27 mouse cellular contexts compared by ENCODE assay signal in the genomic region with DNA sequence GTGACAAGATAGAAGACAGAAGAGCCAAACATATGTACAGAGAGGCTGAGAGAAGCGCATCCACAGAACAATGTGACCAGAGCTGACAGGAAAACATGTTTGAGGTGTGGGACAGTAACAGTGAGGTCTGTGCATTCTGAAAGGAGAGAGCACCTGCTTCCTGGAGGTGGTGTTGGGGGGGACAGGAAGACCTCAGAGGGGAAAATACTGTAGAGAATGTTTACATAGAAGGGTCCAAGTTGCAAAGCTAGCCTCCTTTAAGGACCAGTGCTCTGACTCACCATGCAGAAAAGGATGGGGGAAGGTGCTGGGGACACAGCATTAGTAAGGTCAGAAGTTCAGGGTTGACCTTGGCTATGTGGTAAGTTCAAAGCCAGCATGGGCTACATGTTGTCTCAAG.
"Had no signal": no experiment of that assay in that cellular context is flagged by ENCODE, and none has a peak within 500 bp of the region (broad histone marks: within the 10 kb centered on the region; RNA-seq: fewer than 3 reads in every experiment).

No protein-coding gene starts in this region.

- H3K27ac ChIP-seq: embryonic facial prominence, embryonic 10.5 days; embryonic facial prominence, embryonic 12.5 days; embryonic facial prominence, embryonic 13.5 days; embryonic facial prominence, embryonic 15.5 days; forebrain, embryonic 10.5 days; forebrain, embryonic 12.5 days; forebrain, embryonic 13.5 days; forebrain, embryonic 15.5 days; gastrocnemius, adult 2 months; heart, adult 2 months; heart, embryonic 10.5 days had no signal

- H3K9me3 ChIP-seq: embryonic facial prominence, embryonic 10.5 days; embryonic facial prominence, embryonic 12.5 days; embryonic facial prominence, embryonic 13.5 days; embryonic facial prominence, embryonic 15.5 days; forebrain, embryonic 10.5 days; forebrain, embryonic 12.5 days; forebrain, embryonic 13.5 days; forebrain, embryonic 15.5 days; heart, embryonic 10.5 days had no signal

- H3K4me1 ChIP-seq: embryonic facial prominence, embryonic 12.5 days; embryonic facial prominence, embryonic 13.5 days; embryonic facial prominence, embryonic 15.5 days; forebrain, embryonic 12.5 days; forebrain, embryonic 13.5 days; forebrain, embryonic 15.5 days had no signal

- H3K36me3 ChIP-seq: embryonic facial prominence, embryonic 10.5 days; embryonic facial prominence, embryonic 12.5 days; embryonic facial prominence, embryonic 13.5 days; embryonic facial prominence, embryonic 15.5 days; forebrain, embryonic 10.5 days; forebrain, embryonic 12.5 days; forebrain, embryonic 15.5 days; heart, embryonic 10.5 days had no signal

- H3K4me3 ChIP-seq: embryonic facial prominence, embryonic 10.5 days; embryonic facial prominence, embryonic 12.5 days; embryonic facial prominence, embryonic 13.5 days; embryonic facial prominence, embryonic 15.5 days; erythroblast, embryonic 14.5 days; forebrain, embryonic 10.5 days; forebrain, embryonic 12.5 days; forebrain, embryonic 13.5 days; forebrain, embryonic 15.5 days; gastrocnemius, adult 2 months; heart, adult 2 months; heart, embryonic 10.5 days had no signal

- DNase-seq: cerebellum, adult 8-10 months; cerebellum, adult 9-10 months; cerebellum, adult 9-11 months; cerebellum, postnatal 10 days; cerebellum, postnatal 14 days; cerebellum, postnatal 25 days; cerebellum, postnatal 36 days; embryo, embryonic 11 days; forebrain, postnatal 0 days; gastrocnemius, adult 2 months; gastrocnemius, postnatal 14 days; gastrocnemius, postnatal 25 days; gastrocnemius, postnatal 36 days; heart, adult 18-20 months; heart, adult 2 months had no signal

- H3K9ac ChIP-seq: embryonic facial prominence, embryonic 12.5 days; embryonic facial prominence, embryonic 13.5 days; embryonic facial prominence, embryonic 15.5 days; forebrain, embryonic 12.5 days; forebrain, embryonic 13.5 days; forebrain, embryonic 15.5 days; forebrain, postnatal 0 days had no signal

- ATAC-seq: forebrain, embryonic 13.5 days; forebrain, embryonic 14.5 days; forebrain, embryonic 15.5 days; forebrain, embryonic 16.5 days; forebrain, postnatal 0 days had no signal

- H3K27me3 ChIP-seq: embryonic facial prominence, embryonic 12.5 days; embryonic facial prominence, embryonic 13.5 days; embryonic facial prominence, embryonic 15.5 days; forebrain, embryonic 12.5 days; forebrain, embryonic 13.5 days; forebrain, embryonic 15.5 days had no signal

- H3K4me2 ChIP-seq: embryonic facial prominence, embryonic 12.5 days; embryonic facial prominence, embryonic 13.5 days; embryonic facial prominence, embryonic 15.5 days; forebrain, embryonic 12.5 days; forebrain, embryonic 13.5 days; forebrain, embryonic 15.5 days had no signal
